Mouse (Mus musculus): ENCODE results near the gene Txnl4b. TPM values are rescaled to one million over a fixed set of nuclear protein-coding genes. Genes with fewer than 3 reads are reported as not detected.

Gene Txnl4b
- polyA plus RNA-seq (2014; fragmentation: Illumina TruSeq; extraction: RNeasy Lipid Tissue Mini Kit (QIAGEN cat#74804)) = 17.8 TPM

GRCm38 (mm10) chr8:109565498-109566333, at the start of gene Txnl4b, which contains the start of gene Dhx38:
Gene Txnl4b, plus strand, starts transcription at chr8:109565892.
Gene Dhx38, minus strand, starts transcription at chr8:109565861.

DNA sequence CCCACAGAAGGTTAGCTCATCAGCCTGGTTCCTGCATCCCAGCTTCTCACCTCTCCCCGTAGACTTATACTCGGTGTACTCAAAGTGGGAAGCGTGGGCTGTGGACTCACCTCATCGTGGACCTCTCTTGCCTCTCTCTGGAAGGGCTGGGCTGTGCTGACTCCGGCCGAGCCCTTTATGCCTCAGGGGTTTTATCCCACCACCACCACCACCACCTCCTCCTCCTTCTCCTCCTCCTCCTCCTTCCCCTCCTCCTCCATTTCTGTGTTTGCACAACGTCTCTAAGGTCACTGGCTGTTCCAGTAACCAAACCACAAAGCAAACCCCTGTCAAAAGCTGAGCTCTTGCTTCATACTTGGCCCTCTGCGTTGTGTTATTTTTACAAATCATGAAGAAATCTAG, 13.2 kb downstream of the Txnl4b start, which contains the start of gene Hp:
Gene Hp (minus strand): TSS at position 273 of the 402 bp plus-strand sequence.

GRCm38 (mm10) chr8:109608271-109609152, 42.8 kb downstream of the Txnl4b start, which contains the start of gene Dhodh:
Gene Dhodh, minus strand, starts transcription at chr8:109608673.

DNA sequence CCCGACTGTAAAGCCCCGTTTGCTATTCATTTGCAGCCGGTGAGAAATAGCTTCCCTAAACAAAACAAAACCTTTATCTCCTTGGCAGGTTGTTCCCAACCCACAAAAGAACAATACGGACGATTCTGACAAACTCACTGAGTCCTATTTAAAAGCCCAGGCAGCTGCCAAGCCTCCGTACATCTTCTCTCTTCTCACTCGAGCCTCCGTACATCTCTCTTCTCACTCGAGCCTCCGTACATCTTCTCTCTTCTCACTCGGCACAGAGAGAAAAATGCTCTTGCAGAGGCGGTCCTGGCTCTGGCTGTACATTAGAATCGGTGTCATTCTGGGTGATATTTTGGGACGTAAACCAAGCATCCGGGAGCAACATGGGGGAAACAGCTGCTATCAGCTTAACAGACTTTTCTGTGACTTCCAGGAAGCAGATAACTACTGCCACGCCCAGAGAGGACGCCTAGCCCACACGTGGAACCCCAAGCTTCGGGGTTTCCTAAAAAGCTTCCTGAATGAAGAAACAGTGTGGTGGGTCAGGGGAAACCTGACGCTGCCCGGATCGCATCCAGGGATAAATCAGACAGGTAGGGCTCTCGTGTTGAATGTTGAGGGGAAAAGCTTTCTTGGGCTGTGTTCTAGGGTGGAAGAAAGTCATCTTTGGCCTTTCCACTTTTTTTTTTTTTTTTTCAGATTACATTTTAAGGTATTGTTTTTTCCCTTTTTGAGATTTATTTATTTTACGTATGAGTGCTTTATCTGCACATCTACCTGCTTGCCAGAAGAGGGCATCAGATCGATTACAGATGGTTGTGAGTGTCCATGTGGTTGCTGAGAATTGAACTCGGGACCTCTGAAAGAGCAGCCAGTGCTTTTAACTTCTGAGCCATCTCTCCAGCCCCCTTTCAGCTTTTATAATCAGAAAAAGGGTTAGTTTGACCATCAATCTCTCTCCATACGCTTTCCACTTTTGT, 48.8 kb downstream of the Txnl4b start, which contains the start of gene Pkd1l3:
Gene Pkd1l3 (plus strand): TSS at position 275 of the 968 bp plus-strand sequence.

Other genes with a start within 250 kb of the Txnl4b start
- gene Pmfbp1, start 71.9 kb upstream of the Txnl4b start, polyA plus RNA-seq (2014; fragmentation: Illumina TruSeq; extraction: RNeasy Lipid Tissue Mini Kit (QIAGEN cat#74804)) = not detected
- gene Dhx38, start within 50 bp of the Txnl4b start, polyA plus RNA-seq (2014; fragmentation: Illumina TruSeq; extraction: RNeasy Lipid Tissue Mini Kit (QIAGEN cat#74804)) = 2.7 TPM
- gene Hp, start 13.3 kb downstream of the Txnl4b start, polyA plus RNA-seq (2014; fragmentation: Illumina TruSeq; extraction: RNeasy Lipid Tissue Mini Kit (QIAGEN cat#74804)) = not detected
- 4.2 TPM for gene Dhodh, start 42.8 kb downstream of the Txnl4b start, polyA plus RNA-seq (2014; fragmentation: Illumina TruSeq; extraction: RNeasy Lipid Tissue Mini Kit (QIAGEN cat#74804))
- 0.23 TPM for gene Pkd1l3, start 48.6 kb downstream of the Txnl4b start, polyA plus RNA-seq (2014; fragmentation: Illumina TruSeq; extraction: RNeasy Lipid Tissue Mini Kit (QIAGEN cat#74804))
- gene Ist1, start 127.4 kb downstream of the Txnl4b start, polyA plus RNA-seq (2014; fragmentation: Illumina TruSeq; extraction: RNeasy Lipid Tissue Mini Kit (QIAGEN cat#74804)) = 56.7 TPM
- gene Zfp821, start 139.7 kb downstream of the Txnl4b start, polyA plus RNA-seq (2014; fragmentation: Illumina TruSeq; extraction: RNeasy Lipid Tissue Mini Kit (QIAGEN cat#74804)) = 4.8 TPM
- 25.5 TPM for gene Atxn1l, start 171.8 kb downstream of the Txnl4b start, polyA plus RNA-seq (2014; fragmentation: Illumina TruSeq; extraction: RNeasy Lipid Tissue Mini Kit (QIAGEN cat#74804))
- gene Ap1g1, start 212.7 kb downstream of the Txnl4b start, polyA plus RNA-seq (2014; fragmentation: Illumina TruSeq; extraction: RNeasy Lipid Tissue Mini Kit (QIAGEN cat#74804)) = 226 TPM

All from ovary, adult 10 weeks (tissue).